ENCODE assay signal across 12 mouse cellular contexts in the genomic region with DNA sequence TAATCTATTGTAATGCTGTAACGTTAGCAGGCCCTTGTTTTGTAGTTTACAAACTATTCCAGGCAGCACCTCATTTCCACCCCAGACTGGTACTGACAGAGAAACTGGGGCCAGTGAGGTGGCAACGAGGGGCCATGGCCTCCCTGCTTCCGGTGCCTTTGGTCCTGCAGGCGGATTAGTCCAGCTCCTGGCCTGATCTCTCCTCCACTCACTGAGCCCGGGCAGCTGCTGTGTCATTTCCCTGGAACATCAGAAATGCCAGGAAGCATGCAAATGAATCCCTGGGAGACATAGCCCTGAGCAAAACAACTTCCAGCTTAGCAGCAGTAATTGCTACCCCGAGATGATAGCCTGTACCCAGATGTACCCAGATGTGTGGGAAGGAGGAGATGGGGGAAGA. TPM values are rescaled to one million over a fixed set of nuclear protein-coding genes. Genes with fewer than 3 reads are reported as not detected.
DNase-seq lines count a peak whose midpoint lies in the region; ATAC-seq lines count a peak whose summit lies in the region.
"Had no signal": no experiment of that assay in that cellular context is flagged by ENCODE, and none has a peak within 500 bp of the region (broad histone marks: within the 10 kb centered on the region; RNA-seq: fewer than 3 reads in every experiment).

No protein-coding gene starts in this region.

- H3K9me3 ChIP-seq in hindbrain, embryonic 11.5 days (ENCODE audit: control insufficient read depth, low read length), result no peaks in the 10 kb centered on the region
- no peaks in the 10 kb centered on the region for H3K9me3 ChIP-seq in neural tube, embryonic 13.5 days
- H3K9me3 ChIP-seq: kidney, embryonic 15.5 days; limb, embryonic 15.5 days had no signal

- H3K9ac ChIP-seq in hindbrain, embryonic 11.5 days (ENCODE audit: low read depth, low read length), result no peak overlapping the region
- H3K9ac ChIP-seq in neural tube, embryonic 13.5 days, result no peak overlapping the region
- H3K9ac ChIP-seq: kidney, embryonic 15.5 days; limb, embryonic 15.5 days had no signal

- intact Hi-C loops in heart, postnatal 36 days (cut with DNase I), result no loop called here

- 25% methylated on average over 6 of the region's 6 CpGs for WGBS in hindbrain, embryonic 11.5 days
- 30% methylated on average over 6 of the region's 6 CpGs for WGBS in neural tube, embryonic 13.5 days

- no peak for ATAC-seq in hindbrain, embryonic 11.5 days (ENCODE audit: low FRiP score)
- ATAC-seq in neural tube, embryonic 13.5 days (ENCODE audit: low read depth), result no peak
- no peak for ATAC-seq in erythroblast, adult 5-6 weeks (replicated peaks; ENCODE audit: low FRiP score, poor library complexity, severe bottlenecking)

- H3K27me3 ChIP-seq in hindbrain, embryonic 11.5 days (ENCODE audit: control insufficient read depth, insufficient read depth, low read length), result peaks cover 3% of the 10 kb centered on the region; the same call in 1 of the 2 replicates
- H3K27me3 ChIP-seq in neural tube, embryonic 13.5 days, result peaks cover 18% of the 10 kb centered on the region; the same call in 1 of the 2 replicates

- H3K4me3 ChIP-seq in hindbrain, embryonic 11.5 days (ENCODE audit: low read depth, low read length), result no peak overlapping the region
- no peak overlapping the region for H3K4me3 ChIP-seq in neural tube, embryonic 13.5 days
- H3K4me3 ChIP-seq: kidney, embryonic 15.5 days; limb, embryonic 15.5 days had no signal

- DNase-seq in heart, adult 11 months, result peak; percentile 91
- DNase-seq in heart, postnatal 36 days, result no peak
- peak; percentile 48 for DNase-seq in brain, adult 2 months (ENCODE audit: low read depth, low spot score)
- DNase-seq in hindbrain, embryonic 11.5 days (ENCODE audit: low spot score), result no peak
- no peak for DNase-seq in layer of hippocampus, postnatal 14 days (ENCODE audit: low spot score in 2 of 2)
- DNase-seq in thymus, postnatal 14 days, result no peak
- DNase-seq: adrenal gland, postnatal 14 days; cerebellum, postnatal 36 days had no signal

- H3K4me2 ChIP-seq in hindbrain, embryonic 11.5 days (replicated peaks; ENCODE audit: low read depth, low read length), result no peak overlapping the region
- no peak overlapping the region for H3K4me2 ChIP-seq in neural tube, embryonic 13.5 days
- H3K4me2 ChIP-seq: kidney, embryonic 15.5 days; limb, embryonic 15.5 days had no signal

- 0 out of 2 replicates have a peak overlapping the region, but pooled peaks have one; percentile 6 for H3K27ac ChIP-seq in hindbrain, embryonic 11.5 days (ENCODE audit: low read depth, low read length)
- peak overlapping the region; percentile 28; the same call in 1 of the 2 replicates for H3K27ac ChIP-seq in neural tube, embryonic 13.5 days (replicated peaks)
- H3K27ac ChIP-seq: kidney, embryonic 15.5 days; limb, embryonic 15.5 days had no signal

- H3K4me1 ChIP-seq in hindbrain, embryonic 11.5 days (replicated peaks; ENCODE audit: control insufficient read depth, insufficient read depth, low read length), result no peaks in the 10 kb centered on the region
- H3K4me1 ChIP-seq in neural tube, embryonic 13.5 days (replicated peaks), result no peaks in the 10 kb centered on the region
- H3K4me1 ChIP-seq: limb, embryonic 15.5 days had no signal

- H3K36me3 ChIP-seq in hindbrain, embryonic 11.5 days (ENCODE audit: control insufficient read depth, insufficient read depth, low read length), result no peaks in the 10 kb centered on the region
- H3K36me3 ChIP-seq in neural tube, embryonic 13.5 days, result no peaks in the 10 kb centered on the region
- H3K36me3 ChIP-seq: kidney, embryonic 15.5 days; limb, embryonic 15.5 days had no signal

RNA-seq across cellular contexts. Expression of gene Ercc6l, which starts 10.1 kb away (rescaled TPM):
- under 1 TPM; 0.38 to 0.58 TPM for total RNA-seq in heart, postnatal 36 days (2021)
- polyA plus RNA-seq in hindbrain, embryonic 11.5 days (2014; fragmentation: Nextera tagmentation; extraction: Ambion mirVana), result 16.1 and 18.8 TPM in 2 replicates
- polyA plus RNA-seq in neural tube, embryonic 13.5 days (2015; fragmentation: Nextera tagmentation; extraction: Ambion mirVana), result 2.2 and 2.8 TPM in 2 replicates
- total RNA-seq in layer of hippocampus, postnatal 14 days (2021), result under 1 TPM; 0.29 to 0.62 TPM
- 7.7 and 11.1 TPM in 2 replicates for total RNA-seq in erythroblast, adult 5-6 weeks (2015; ENCODE audit: low replicate concordance)
- total RNA-seq in erythroblast, adult 5-6 weeks (2017; ENCODE audit: low replicate concordance), result 9.9 and 13.9 TPM in 2 replicates

RNA-seq across cellular contexts. Expression of gene Rps4x, which starts 22.2 kb away (rescaled TPM):
- 100 to 1,000 TPM; 623 to 693 TPM for total RNA-seq in heart, postnatal 36 days (2021)
- polyA plus RNA-seq in hindbrain, embryonic 11.5 days (2014; fragmentation: Nextera tagmentation; extraction: Ambion mirVana), result 644 and 684 TPM in 2 replicates
- 423 and 453 TPM in 2 replicates for polyA plus RNA-seq in neural tube, embryonic 13.5 days (2015; fragmentation: Nextera tagmentation; extraction: Ambion mirVana)
- total RNA-seq in layer of hippocampus, postnatal 14 days (2021), result 100 to 1,000 TPM; 472 to 534 TPM
- 798 and 880 TPM in 2 replicates for total RNA-seq in erythroblast, adult 5-6 weeks (2015; ENCODE audit: low replicate concordance)
- total RNA-seq in erythroblast, adult 5-6 weeks (2017; ENCODE audit: low replicate concordance), result 381 and 473 TPM in 2 replicates

RNA-seq across cellular contexts. Expression of gene Pin4, which starts 47.7 kb away (rescaled TPM):
- total RNA-seq in heart, postnatal 36 days (2021), result 10 to 100 TPM; 16.2 to 18.8 TPM
- polyA plus RNA-seq in hindbrain, embryonic 11.5 days (2014; fragmentation: Nextera tagmentation; extraction: Ambion mirVana), result 70.7 and 81.7 TPM in 2 replicates
- 77.1 and 97.1 TPM in 2 replicates for polyA plus RNA-seq in neural tube, embryonic 13.5 days (2015; fragmentation: Nextera tagmentation; extraction: Ambion mirVana)
- total RNA-seq in layer of hippocampus, postnatal 14 days (2021), result 10 to 100 TPM; 34.4 to 39.2 TPM
- 11.1 and 17.7 TPM in 2 replicates for total RNA-seq in erythroblast, adult 5-6 weeks (2015; ENCODE audit: low replicate concordance)
- 26.3 and 52.1 TPM in 2 replicates for total RNA-seq in erythroblast, adult 5-6 weeks (2017; ENCODE audit: low replicate concordance)

Comparison
In these comparisons a context has a peak if more than half of its experiments do, and no peak if none do; other contexts are left out.
1. DNase-seq: peak in heart, adult 11 months (single experiment) and brain, adult 2 months (single experiment); none in heart, postnatal 36 days (0 of 2), hindbrain, embryonic 11.5 days (single experiment), layer of hippocampus, postnatal 14 days (0 of 2) and thymus, postnatal 14 days (single experiment).
2. RNA of gene Ercc6l, which starts 10.1 kb away (total RNA-seq): 7.7 to 13.9 TPM in erythroblast, adult 5-6 weeks; 0.29 to 0.62 TPM in layer of hippocampus, postnatal 14 days and 0.38 to 0.58 TPM in heart, postnatal 36 days; every median in the first group is over 4 times any median in the second.